Mouse (Mus musculus) MN1 (cell line): ENCODE data around the gene Ptprt.

Experiments used
- DNase-seq: peaks from one replicate; pipeline ENCODE4 v3.0.0-alpha.2; 2016; ENCODE audit warnings: low spot score

Gene Ptprt

GRCm38 (mm10) chr2:162409245-162409644 is 251.7 kb downstream of the Ptprt start:
- DNase-seq = no peak

GRCm38 (mm10) chr2:162401316-162402100 is 259.4 kb downstream of the Ptprt start:
- DNase-seq = no peak

GRCm38 (mm10) chr2:162394601-162395000 is 266.3 kb downstream of the Ptprt start:
- no peak for DNase-seq

- DNase-seq = no peak
These were observed 269.1 kb downstream of the Ptprt start for GRCm38 (mm10) chr2:162391834-162392233.

- DNase-seq = no peak
These were observed 283.6 kb downstream of the Ptprt start for GRCm38 (mm10) chr2:162377309-162377708.

GRCm38 (mm10) chr2:162349047-162349446 is 311.9 kb downstream of the Ptprt start:
- DNase-seq = no peak

GRCm38 (mm10) chr2:162341846-162342245 is 319.1 kb downstream of the Ptprt start:
- DNase-seq = no peak

GRCm38 (mm10) chr2:162340231-162340630 is 320.7 kb downstream of the Ptprt start:
- no peak for DNase-seq

GRCm38 (mm10) chr2:162332066-162332683 is 328.8 kb downstream of the Ptprt start:
- no peak for DNase-seq

GRCm38 (mm10) chr2:162329430-162329829 is 331.5 kb downstream of the Ptprt start:
- no peak for DNase-seq

- no peak for DNase-seq
These were observed 338.5 kb downstream of the Ptprt start for GRCm38 (mm10) chr2:162322411-162322810.

GRCm38 (mm10) chr2:162307996-162308395 is 353.0 kb downstream of the Ptprt start:
- no peak for DNase-seq

- no peak for DNase-seq
These were observed 366.9 kb downstream of the Ptprt start for GRCm38 (mm10) chr2:162294070-162294469.

- DNase-seq = no peak
These were observed 378.3 kb downstream of the Ptprt start for GRCm38 (mm10) chr2:162282606-162283005.

GRCm38 (mm10) chr2:162282121-162282520 is 378.8 kb downstream of the Ptprt start:
- DNase-seq = no peak

- no peak for DNase-seq
These were observed 387.1 kb downstream of the Ptprt start for GRCm38 (mm10) chr2:162273826-162274225.

- DNase-seq = no peak
These were observed 409.7 kb downstream of the Ptprt start for GRCm38 (mm10) chr2:162251272-162251671.

GRCm38 (mm10) chr2:162248296-162248695 is 412.7 kb downstream of the Ptprt start:
- DNase-seq = no peak

- no peak for DNase-seq
These were observed 438.5 kb downstream of the Ptprt start for GRCm38 (mm10) chr2:162222476-162222875.

- no peak for DNase-seq
These were observed 440.4 kb downstream of the Ptprt start for GRCm38 (mm10) chr2:162220586-162220985.

GRCm38 (mm10) chr2:162219507-162219906 is 441.4 kb downstream of the Ptprt start:
- DNase-seq = no peak

- DNase-seq = no peak
These were observed 443.1 kb downstream of the Ptprt start for GRCm38 (mm10) chr2:162217896-162218295.

- DNase-seq = no peak
These were observed 448.6 kb downstream of the Ptprt start for GRCm38 (mm10) chr2:162212397-162212796.

GRCm38 (mm10) chr2:162210564-162210963 is 450.4 kb downstream of the Ptprt start:
- DNase-seq = no peak
